Mouse (Mus musculus) small intestine, adult 2 months (tissue): Measurements from ENCODE around the gene Magi1.

Experiments used
- CTCF ChIP-seq: fragments of 200-500 bp; IDR thresholded peaks from 2 replicates; pipeline ENCODE4 v1.5.1; 2012; ENCODE audit warnings: low read depth, mild to moderate bottlenecking, control low read depth, inconsistent platforms, low read length, moderate library complexity, mixed read lengths; ENCODE audit not compliant: insufficient replicate concordance, insufficient read length; ENCODE audit errors: extremely low read depth
- POLR2A ChIP-seq: fragments of 200-500 bp; IDR thresholded peaks from 2 replicates; pipeline ENCODE4 v1.6.1; 2012; ENCODE audit warnings: low read depth, mild to moderate bottlenecking, control low read depth, inconsistent platforms, low read length, moderate library complexity

GRCm38 (mm10) chr6:94083459-94083858 is 200.3 kb downstream of the Magi1 start:
- no peak for TF ChIP-seq CTCF
- no peak for TF ChIP-seq POLR2A
